ENCODE assay signal across 8 mouse cellular contexts in genomic region chr1:155140076-155140475, GRCm38 (mm10). TPM values are rescaled to one million over a fixed set of nuclear protein-coding genes. Genes with fewer than 3 reads are reported as not detected.
DNase-seq lines count a peak whose midpoint lies in the region; ATAC-seq lines count a peak whose summit lies in the region.

No protein-coding gene starts in this region.

- peak; percentile 41 for DNase-seq in midbrain, embryonic 14.5 days
- peak; percentile 45 for DNase-seq in WW6 (ENCODE audit: low read depth, low spot score)
- peak; percentile 84 to 85 for DNase-seq in cerebellum, postnatal 14 days
- DNase-seq in left cerebral cortex, postnatal 4 days = peak; percentile 45
- peak; percentile 61 to 70 for DNase-seq in right cerebral cortex, adult 2 months (ENCODE audit: low spot score in 2 of 2)
- no peak for DNase-seq in urinary bladder, adult 18-20 months (ENCODE audit: low spot score in 2 of 2)

- no peaks in the 10 kb centered on the region for H3K9me3 ChIP-seq in midbrain, embryonic 14.5 days (ENCODE audit: control insufficient read depth, low read length)
- no peaks in the 10 kb centered on the region for H3K9me3 ChIP-seq in midbrain, embryonic 13.5 days

- ATAC-seq in midbrain, embryonic 14.5 days (ENCODE audit: low FRiP score, low TSS enrichment) = no peak
- ATAC-seq in midbrain, embryonic 13.5 days = no peak
- peak; percentile 94 for ATAC-seq in inflammation-experienced regulatory T-cells, adult 6 months

- H3K36me3 ChIP-seq in midbrain, embryonic 14.5 days (ENCODE audit: control insufficient read depth, insufficient read depth, low read length) = no peaks in the 10 kb centered on the region
- H3K36me3 ChIP-seq in midbrain, embryonic 13.5 days = no peaks in the 10 kb centered on the region

- no peak overlapping the region for H3K4me2 ChIP-seq in midbrain, embryonic 14.5 days (ENCODE audit: low read length)
- H3K4me2 ChIP-seq in midbrain, embryonic 13.5 days (replicated peaks) = no peak overlapping the region

- no peak overlapping the region for H3K27ac ChIP-seq in midbrain, embryonic 14.5 days (replicated peaks; ENCODE audit: low read depth, low read length)
- no peak overlapping the region for H3K27ac ChIP-seq in midbrain, embryonic 13.5 days

- no peaks in the 10 kb centered on the region for H3K4me1 ChIP-seq in midbrain, embryonic 14.5 days (ENCODE audit: control insufficient read depth, insufficient read depth, low read length)
- no peaks in the 10 kb centered on the region for H3K4me1 ChIP-seq in midbrain, embryonic 13.5 days (replicated peaks)

- no peak overlapping the region for H3K4me3 ChIP-seq in midbrain, embryonic 14.5 days (replicated peaks; ENCODE audit: low read depth, low read length)
- H3K4me3 ChIP-seq in midbrain, embryonic 13.5 days (replicated peaks) = no peak overlapping the region

- intact Hi-C loops in left cerebral cortex, postnatal 4 days (cut with DNase I) = no loop called here

- WGBS in midbrain, embryonic 14.5 days = 73% methylated on average over 2 of the region's 2 CpGs
- 63% methylated on average over 2 of the region's 2 CpGs for WGBS in midbrain, embryonic 13.5 days

- H3K9ac ChIP-seq in midbrain, embryonic 14.5 days (replicated peaks; ENCODE audit: low read length) = no peak overlapping the region
- H3K9ac ChIP-seq in midbrain, embryonic 13.5 days (replicated peaks) = no peak overlapping the region

- H3K27me3 ChIP-seq in midbrain, embryonic 14.5 days (ENCODE audit: control insufficient read depth, insufficient read depth, low read length) = no peaks in the 10 kb centered on the region
- H3K27me3 ChIP-seq in midbrain, embryonic 13.5 days = no peaks in the 10 kb centered on the region

RNA-seq across cellular contexts. Expression of gene Mr1, which starts 6.5 kb away (rescaled TPM):
- 0.47 and 1.1 TPM in 2 replicates for polyA plus RNA-seq in midbrain, embryonic 14.5 days (2014; fragmentation: Nextera tagmentation; extraction: Ambion mirVana)
- 0.64 and 0.79 TPM in 2 replicates for polyA plus RNA-seq in midbrain, embryonic 13.5 days (2015; fragmentation: Nextera tagmentation; extraction: Ambion mirVana)
- polyA plus RNA-seq in inflammation-experienced regulatory T-cells, adult 6 months (2017; shearing (Covaris generic)) = 10 to 100 TPM; 14.3 to 23.5 (median 22.1) TPM
- 1 to 10 TPM; 1.5 to 1.8 TPM for total RNA-seq in left cerebral cortex, postnatal 4 days (2021)

RNA-seq across cellular contexts. Expression of gene Stx6, which starts 18.4 kb away (rescaled TPM):
- polyA plus RNA-seq in midbrain, embryonic 14.5 days (2014; fragmentation: Nextera tagmentation; extraction: Ambion mirVana) = 121 and 124 TPM in 2 replicates
- 117 and 128 TPM in 2 replicates for polyA plus RNA-seq in midbrain, embryonic 13.5 days (2015; fragmentation: Nextera tagmentation; extraction: Ambion mirVana)
- 10 to 100 TPM; 50.2 to 72.7 (median 54.4) TPM for polyA plus RNA-seq in inflammation-experienced regulatory T-cells, adult 6 months (2017; shearing (Covaris generic))
- 100 to 1,000 TPM in 1 of 2 experiments, 10 to 100 TPM in 1; 99.3 to 102 TPM for total RNA-seq in left cerebral cortex, postnatal 4 days (2021)

RNA-seq across cellular contexts. Expression of gene Ier5, which starts 40.6 kb away (rescaled TPM):
- 13.4 TPM in 2 replicates for polyA plus RNA-seq in midbrain, embryonic 14.5 days (2014; fragmentation: Nextera tagmentation; extraction: Ambion mirVana)
- polyA plus RNA-seq in midbrain, embryonic 13.5 days (2015; fragmentation: Nextera tagmentation; extraction: Ambion mirVana) = 5.9 and 9.4 TPM in 2 replicates
- 10 to 100 TPM in 1 of 3 experiments, 1 to 10 TPM in 2; 6.6 to 12.8 (median 7.5) TPM for polyA plus RNA-seq in inflammation-experienced regulatory T-cells, adult 6 months (2017; shearing (Covaris generic))
- total RNA-seq in left cerebral cortex, postnatal 4 days (2021) = 10 to 100 TPM; 12.0 TPM

Comparison
In these comparisons a context has a peak if more than half of its experiments do, and no peak if none do; other contexts are left out.
1. DNase-seq: peak in midbrain, embryonic 14.5 days (single experiment), WW6 (single experiment), cerebellum, postnatal 14 days (2 of 2), left cerebral cortex, postnatal 4 days (single experiment) and right cerebral cortex, adult 2 months (2 of 2); none in urinary bladder, adult 18-20 months (0 of 2).